Mouse (Mus musculus) hematopoietic stem cell, adult 5-6 weeks (primary cell): ENCODE data around the gene Plcg1. TPM values are rescaled to one million over a fixed set of nuclear protein-coding genes. Genes with fewer than 3 reads are reported as not detected.

Source experiments
- ATAC-seq, 2 experiments: fragments of 125-278 bp in 1 of 2; replicated peaks in 1 of 2; 2 replicates each; pipeline ENCODE4 v1.8.0; 2016 to 2017; ENCODE audit warnings: inconsistent platforms in 2 of 2, mild to moderate bottlenecking in 2 of 2, moderate number of reproducible peaks in 2 of 2, low read depth in 1 of 2, moderate TSS enrichment in 1 of 2; ENCODE audit not compliant: low FRiP score in 2 of 2, poor library complexity in 2 of 2, severe bottlenecking in 2 of 2, insufficient read depth in 1 of 2, low TSS enrichment in 1 of 2
- total RNA-seq: library from RNA; stranded (forward); fragments of 172-1452, 232-1000 nt; gene quantifications from 2 replicates; pipeline ENCODE4 v1.2.3, GENCODE M21; 2017

Plcg1 gene
- total RNA-seq, 1 experiment from 2014 or later, result 68.4 TPM

GRCm38 (mm10) chr2:160731839-160732261 lies 750 bp downstream of the Plcg1 start:
- 0 out of 4 replicates have a peak, but pooled peaks have one; percentile 2 to 12 for ATAC-seq

DNA sequence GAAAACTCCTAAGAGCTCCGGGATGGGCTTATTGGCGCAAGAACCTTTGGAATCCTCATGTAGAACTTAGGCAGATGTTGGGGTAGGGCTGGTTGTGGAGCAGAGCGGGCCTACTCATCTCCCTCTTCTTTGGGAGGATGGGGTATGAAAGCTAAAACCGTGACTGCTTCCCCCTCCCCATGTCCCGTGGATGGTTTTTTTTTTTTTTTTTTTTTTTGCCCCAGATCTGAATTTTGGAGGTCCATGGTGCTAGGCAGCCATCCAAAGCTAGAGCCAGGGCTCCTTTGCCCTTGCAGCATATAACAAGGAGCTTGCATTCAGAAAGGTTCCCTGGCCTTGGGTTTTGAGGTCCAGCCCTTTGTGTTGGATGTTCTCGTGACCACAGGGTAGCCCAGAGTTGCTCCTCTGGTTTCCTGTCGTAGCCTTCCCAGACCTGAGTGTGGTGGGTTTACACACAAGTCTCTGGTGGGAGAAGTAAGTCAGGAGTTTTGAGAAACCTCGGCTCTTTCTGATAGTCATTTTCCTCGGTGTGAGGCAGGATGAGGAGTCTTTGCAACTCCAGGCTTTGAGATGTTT lies 1.4 kb downstream of the Plcg1 start:
- ATAC-seq, result no peak

DNA sequence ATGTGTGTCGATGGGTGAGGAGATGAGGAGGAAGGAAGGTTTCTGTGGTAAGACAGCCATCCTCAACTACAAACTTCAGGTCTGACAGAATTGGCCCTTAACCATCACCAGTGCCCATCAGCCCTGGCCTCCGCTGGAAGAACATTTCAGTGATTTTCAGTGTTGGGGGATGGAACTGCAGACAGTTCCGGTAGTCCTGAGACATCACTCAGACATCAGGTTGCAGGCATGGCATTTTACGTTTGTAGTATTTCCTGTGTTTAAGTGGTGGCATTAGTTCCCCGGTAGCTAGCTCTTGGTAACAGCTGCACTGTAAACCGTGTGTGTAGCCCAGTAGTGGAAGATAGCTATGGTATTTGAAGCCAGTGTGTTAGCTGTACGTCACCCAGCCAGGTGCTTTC lies 2.0 kb downstream of the Plcg1 start:
- ATAC-seq, result 0 out of 4 replicates have a peak, but pooled peaks of 1 of the 2 experiments have one; percentile 2

DNA sequence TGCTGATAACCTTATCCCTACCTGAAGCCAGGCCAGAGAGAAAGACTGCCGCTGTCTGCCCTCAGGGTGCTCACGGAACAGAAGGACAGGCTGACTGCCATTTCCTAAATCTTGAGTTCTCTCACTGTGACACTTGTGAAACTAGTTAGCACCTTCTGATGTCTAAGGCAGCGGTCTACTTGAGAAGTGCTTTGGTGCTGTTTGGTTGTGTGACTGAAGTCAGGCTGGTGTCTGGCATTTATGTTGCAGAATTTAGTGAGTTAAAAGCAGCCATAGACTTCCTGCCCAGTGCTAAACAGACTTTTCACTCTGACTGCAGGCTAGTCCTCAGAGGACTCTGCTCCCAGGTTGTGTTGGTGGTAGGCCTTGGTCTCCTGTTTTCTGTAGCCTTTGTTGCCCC lies 3.2 kb downstream of the Plcg1 start:
- ATAC-seq, result no peak

GRCm38 (mm10) chr2:160735706-160736310 lies 4.7 kb downstream of the Plcg1 start:
- no peak for ATAC-seq

DNA sequence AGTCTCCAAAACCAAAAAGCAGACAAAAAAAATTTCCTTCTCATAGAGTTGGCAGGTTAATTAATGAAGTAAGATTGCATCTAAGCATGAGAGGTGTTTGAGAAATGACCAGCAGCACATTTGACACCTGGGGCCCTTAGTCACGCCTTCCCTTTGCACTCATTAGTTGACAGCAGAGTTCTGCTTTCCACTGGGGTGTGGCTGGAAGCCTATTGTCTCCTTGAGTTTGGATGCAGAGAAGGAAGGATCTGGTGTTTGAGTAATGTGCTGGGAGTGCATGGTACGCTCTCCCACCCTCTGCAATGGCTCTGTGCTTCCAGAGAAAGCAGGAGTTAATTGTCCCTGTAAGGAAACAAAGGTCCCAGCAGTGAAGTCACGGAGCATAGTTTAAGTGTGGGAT lies 5.4 kb downstream of the Plcg1 start:
- ATAC-seq, result no peak

DNA sequence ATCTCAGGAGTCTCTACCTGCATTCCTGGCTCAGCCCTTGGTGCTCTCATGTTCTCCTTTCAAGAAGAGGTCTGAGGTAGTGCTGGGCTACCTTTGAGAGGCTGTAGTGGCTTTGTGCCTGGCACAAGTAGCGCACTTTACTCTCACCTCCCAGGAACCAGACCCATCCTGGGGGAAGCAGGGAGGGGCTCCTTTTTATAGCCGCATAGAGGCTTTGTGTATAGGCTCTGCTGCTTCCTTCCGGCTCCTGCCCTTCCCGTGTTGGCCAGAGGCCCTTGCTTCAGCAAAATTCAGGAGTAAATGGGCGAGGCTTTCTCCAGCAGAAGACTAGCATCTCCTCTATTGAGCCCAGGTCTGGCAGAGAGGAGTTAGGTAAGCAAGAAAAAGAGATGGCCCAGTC lies 7.3 kb downstream of the Plcg1 start:
- ATAC-seq, result no peak

DNA sequence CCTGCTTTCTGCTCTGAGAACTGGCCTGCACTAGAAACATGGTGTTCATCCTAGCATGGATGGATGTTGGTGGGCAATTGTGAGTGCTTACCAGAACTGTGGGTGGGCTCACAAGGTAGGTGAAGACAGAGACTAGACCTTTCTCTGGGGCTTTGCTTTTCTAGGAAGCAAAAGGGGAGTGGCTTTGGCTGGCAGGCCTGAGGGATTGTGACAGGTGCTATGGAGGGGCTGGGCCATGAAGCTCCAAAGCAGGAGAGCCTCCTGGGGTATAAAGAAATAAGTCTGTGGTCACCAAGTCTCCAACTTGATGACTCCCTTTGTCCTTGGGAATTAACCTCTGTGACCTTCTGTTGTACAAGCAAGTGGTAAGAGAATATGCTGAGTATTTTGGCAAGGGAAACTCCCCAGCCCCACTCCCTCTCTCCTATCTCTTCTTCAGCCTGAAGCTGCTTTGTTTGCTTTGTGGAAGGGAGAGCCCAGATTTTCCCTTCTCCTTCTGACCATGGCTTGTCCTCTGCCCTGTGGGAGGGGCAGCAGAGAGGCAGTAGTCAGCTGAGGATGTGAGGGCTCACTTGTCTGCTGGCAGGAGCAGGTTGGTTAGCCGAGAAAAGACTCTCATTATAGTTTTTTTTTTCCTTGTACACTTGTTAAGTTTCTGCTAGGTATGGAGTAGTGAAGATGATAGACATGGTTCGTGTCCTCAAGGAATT lies 8.7 kb downstream of the Plcg1 start:
- ATAC-seq, result no peak

- ATAC-seq, result no peak
These were observed 9.5 kb downstream of the Plcg1 start for GRCm38 (mm10) chr2:160740521-160741156.

DNA sequence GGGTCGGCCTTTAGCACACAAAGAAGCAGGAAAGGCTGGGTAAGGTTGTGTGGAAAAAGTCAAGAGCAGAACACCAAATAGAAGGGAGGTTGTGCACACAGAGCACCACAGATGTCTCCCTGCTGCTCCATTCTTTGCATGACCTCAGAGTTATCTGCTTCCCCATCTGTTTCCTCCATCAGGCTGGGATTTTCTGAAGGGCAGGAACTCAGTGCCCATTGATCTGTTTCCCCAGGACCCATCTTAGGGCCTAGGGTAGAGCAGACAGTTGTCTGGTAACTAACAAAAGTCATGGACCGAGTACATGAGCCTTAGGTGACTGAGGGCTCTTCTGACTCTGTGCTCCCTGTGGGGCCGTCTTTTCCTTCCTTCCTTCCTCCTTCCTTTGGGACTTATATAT lies 10.5 kb downstream of the Plcg1 start:
- peak; percentile 50 to 60 for ATAC-seq

DNA sequence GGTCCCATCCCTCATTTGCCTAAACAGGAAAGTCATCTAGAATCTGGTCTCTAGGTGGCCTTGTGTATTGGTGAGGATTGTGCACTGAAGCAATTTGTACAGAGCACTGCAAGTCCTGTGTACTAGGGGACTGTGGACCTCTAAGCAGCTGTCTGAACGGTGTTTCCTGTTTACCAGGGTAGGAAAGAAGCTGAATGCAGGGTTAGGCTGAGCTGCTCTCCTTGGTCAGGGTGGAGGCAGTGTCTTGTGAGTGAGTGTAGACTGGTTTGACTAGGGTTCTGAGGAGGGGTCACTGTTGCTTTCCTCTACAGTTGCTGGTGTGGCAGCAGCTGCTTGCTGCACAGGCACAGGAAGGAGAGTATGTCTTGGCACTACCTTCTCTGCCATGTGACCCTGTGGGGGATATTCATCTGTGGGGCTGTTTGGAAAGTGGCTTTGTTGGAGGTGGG lies 11.1 kb downstream of the Plcg1 start:
- ATAC-seq, result peak in 1 of 2 experiments; percentile 14; a peak in 1 of 4 replicates

DNA sequence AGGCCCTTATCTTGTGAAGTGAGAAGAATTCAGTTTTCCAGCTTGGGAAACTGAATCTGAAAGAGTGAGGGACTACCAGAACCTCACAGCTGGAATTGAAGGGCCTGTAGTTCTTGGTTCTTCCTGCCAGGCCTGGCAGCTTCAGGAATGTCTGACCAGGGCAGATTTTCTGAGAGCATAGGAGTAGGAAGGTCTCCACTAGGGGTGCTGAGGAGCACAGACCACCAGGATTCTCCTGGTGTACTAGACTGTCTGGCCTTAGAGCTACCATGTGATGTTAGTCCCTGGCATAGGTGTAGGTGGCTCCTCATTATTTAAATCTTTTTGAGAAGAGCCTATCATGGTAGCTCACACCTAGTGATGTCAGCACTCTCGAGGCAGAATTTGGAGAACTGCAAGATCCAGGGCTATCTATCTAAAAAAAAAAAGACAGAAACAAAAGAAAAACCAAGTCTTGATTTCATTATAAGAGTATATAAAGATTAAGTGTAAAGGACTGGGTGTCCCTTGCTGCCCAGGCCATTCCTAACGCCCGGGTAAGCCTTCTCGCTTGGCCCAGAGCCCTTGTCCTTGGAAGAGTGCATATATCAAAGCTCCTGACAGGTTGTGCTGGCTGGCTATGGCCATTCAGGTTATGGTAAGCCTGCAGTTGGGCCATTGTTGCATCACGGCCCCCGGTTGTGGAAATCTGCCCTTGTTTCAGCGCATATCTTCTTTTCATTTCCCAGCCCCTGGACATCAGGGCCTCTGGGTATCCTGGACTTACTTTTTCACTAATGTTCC lies 13.1 kb downstream of the Plcg1 start:
- 0 out of 4 replicates have a peak, but pooled peaks of 1 of the 2 experiments have one; percentile 4 for ATAC-seq

- ATAC-seq, result no peak
These were observed 13.7 kb downstream of the Plcg1 start for GRCm38 (mm10) chr2:160744823-160745210.

GRCm38 (mm10) chr2:160745497-160745896 lies 14.4 kb downstream of the Plcg1 start:
- ATAC-seq, result peak; percentile 12 to 33; a peak in 3 of 4 replicates

DNA sequence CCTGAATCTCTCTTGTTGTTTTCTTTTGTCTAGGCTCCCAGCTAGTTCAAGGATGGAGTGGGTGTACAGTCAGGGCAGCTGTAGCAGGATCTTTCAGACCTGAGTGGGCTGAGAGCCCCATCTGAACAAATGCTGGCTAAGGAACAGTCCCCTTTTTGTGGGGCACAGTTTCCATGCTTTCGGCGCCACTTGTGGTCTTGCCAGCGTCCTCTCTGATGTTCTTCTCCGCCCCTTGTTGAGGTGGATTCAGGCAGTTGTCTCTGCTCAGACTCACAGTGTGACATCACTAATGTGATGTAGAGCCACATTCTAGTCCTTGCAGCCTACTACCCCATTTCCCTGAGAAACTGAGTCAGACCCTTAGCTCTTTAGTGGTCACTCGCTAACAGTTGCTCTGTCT lies 15.5 kb downstream of the Plcg1 start:
- no peak for ATAC-seq

DNA sequence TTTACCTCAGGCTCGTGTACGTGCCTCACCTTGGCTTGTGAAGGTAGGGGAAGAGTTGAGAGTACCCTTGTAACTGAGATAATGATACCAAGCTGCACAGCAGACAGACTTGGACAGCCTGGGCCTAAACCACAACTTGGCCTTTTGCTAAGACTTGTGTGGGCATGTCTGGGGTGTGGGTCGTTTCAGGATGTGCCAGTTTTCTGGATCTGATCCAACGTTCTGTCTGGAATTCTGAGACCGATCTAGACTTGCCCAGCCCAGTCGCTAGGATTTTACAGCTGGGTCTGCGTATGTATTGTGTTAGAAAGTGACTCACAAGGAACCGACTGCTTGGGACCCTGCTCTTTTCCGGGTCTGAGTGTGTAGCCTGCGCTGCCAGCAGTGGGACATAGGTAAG lies 16.0 kb downstream of the Plcg1 start:
- ATAC-seq, result no peak

- peak; percentile 7 to 14; a peak in 2 of 4 replicates for ATAC-seq
These were observed 25.6 kb downstream of the Plcg1 start for GRCm38 (mm10) chr2:160756583-160757203.
